Mouse (Mus musculus): ENCODE results near the gene Hist1h1t. TPM values are rescaled to one million over a fixed set of nuclear protein-coding genes. Genes with fewer than 3 reads are reported as not detected.
A peak's percentile ranks its signal among the peaks of the same experiment; 100 is the strongest.

The Hist1h1t gene
- total RNA-seq, 2 experiments from 2014 or later: 0.40 TPM; not detected in 1

DNA sequence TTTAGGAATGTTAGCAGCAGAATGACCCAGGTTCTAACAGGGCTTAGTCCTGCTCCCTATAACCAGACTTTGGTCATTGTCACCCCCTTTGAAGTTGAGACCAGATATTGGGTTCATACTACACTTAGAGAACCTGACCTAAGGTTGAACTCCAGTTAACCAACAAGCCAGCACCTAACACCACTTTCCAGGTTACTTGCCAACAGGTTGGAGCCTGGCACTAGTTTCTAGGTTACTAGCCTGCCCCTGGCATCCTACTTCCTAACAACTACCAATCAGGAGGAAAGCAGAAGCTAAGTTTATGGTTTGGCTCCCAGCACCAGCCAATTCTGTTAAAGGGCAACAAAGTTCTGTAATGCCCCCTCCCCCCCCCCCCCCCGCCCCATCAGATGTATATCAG, 29.6 kb downstream of the Hist1h1t start:
- intact Hi-C loops (cut with DNase I): no loop called here

DNA sequence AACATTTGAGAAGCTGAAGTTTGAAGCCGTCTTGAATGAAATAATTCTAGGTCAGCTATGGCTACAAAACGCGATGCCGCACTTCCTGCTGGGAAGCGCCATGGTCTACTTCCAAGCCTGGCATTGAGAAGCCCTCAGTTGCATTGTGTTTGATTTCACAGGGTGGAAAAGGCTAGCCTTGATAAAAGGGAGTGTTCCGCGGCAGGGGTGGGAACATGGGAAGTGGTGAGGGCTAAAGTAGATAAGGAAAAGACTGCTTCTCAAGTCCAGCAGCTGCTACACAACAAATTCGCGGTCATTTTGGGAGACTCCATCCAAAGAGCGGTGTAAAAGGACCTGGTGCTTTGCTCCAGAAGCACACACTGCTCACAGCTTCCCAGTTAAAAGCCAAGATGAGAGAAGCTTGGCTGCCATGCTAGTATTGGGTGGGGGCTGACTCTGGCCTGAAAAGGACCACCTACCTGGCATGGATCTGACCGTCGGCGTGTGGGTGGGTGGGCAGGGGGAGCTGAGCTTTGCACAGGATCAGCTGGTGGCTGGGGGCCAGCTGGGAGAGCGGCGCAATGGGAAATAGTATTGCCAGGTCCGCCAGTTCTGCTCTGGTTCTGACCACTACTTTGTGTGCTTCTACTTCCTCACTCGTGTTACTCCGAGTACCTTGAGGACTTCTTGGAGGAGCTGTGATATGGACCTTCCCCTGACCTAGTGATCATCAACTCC, 33.0 kb downstream of the Hist1h1t start:
- no peak for DNase-seq (ENCODE audit: low spot score in 2 of 2)
- intact Hi-C loops (cut with DNase I): no loop called here

More for the DNA sequence above, 29.6 kb downstream of the Hist1h1t start:
- no peak for DNase-seq (ENCODE audit: low spot score in 2 of 2)

GRCm38 (mm10) chr13:23729192-23729525, 33.5 kb downstream of the Hist1h1t start:
- DNase-seq (ENCODE audit: low spot score in 2 of 2): no peak
- intact Hi-C loops (cut with DNase I): no loop called here

- intact Hi-C loops (cut with DNase I): no loop called here
- DNase-seq (ENCODE audit: low spot score in 2 of 2): no peak
Observed at GRCm38 (mm10) chr13:23729706-23730105, 34.1 kb downstream of the Hist1h1t start.

GRCm38 (mm10) chr13:23730479-23730878, 34.9 kb downstream of the Hist1h1t start:
- DNase-seq (ENCODE audit: low spot score in 2 of 2): no peak
- intact Hi-C loops (cut with DNase I): no loop called here

- peak; percentile 47 to 49 for DNase-seq (ENCODE audit: low spot score in 2 of 2)
- intact Hi-C loops (cut with DNase I): loop anchor here (1.0 kb wide), 1 partner anchor 31 kb away; no protein-coding TSS in a partner anchor
Observed at GRCm38 (mm10) chr13:23732156-23732804, 36.7 kb downstream of the Hist1h1t start.

DNA sequence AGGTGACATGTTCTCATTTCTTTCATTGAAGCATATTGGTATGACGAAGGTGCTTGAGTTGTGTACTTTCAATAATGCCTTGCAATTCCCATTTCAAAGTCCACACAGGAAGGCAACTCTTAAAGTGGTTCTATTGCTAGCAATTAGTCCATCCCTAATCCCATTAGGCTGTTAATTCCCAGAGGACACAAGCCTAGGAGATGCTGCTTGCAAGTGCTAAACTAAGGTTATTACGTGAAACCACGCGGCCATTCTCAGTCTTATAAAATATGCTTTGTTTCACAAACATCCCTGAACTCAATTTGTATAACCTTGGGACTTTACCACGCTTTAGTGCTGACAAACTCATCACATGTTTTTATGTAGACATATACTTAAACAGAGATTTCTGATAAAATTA, 41.5 kb downstream of the Hist1h1t start:
- intact Hi-C loops (cut with DNase I): loop anchor here (5.0 kb wide), 2 partner anchors 115 to 155 kb away; partner anchors contain the start of genes Hist1h1e, Hist1h2be and Hist1h4d
- no peak for DNase-seq (ENCODE audit: low spot score in 2 of 2)

DNA sequence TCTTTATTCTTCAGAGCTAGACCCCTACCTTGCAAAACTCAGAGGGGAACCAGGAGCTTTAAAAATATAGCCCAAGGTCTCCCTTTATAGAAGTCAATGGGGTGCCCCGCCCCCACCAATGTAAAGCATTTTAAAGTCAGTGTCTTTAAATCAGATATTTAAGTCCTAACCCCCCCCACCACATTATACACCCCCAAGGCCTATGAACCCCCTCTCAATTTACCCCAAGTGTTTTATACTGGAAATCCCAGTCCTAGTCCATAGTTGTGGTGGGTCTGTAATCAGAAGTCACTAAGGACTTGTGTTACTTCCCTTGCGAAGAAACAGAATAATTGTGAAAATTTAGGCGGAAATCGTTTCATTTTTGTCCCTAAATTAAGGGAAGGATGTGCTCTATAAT, 42.4 kb downstream of the Hist1h1t start:
- intact Hi-C loops (cut with DNase I): loop anchor here (5.0 kb wide), 2 partner anchors 116 to 156 kb away; partner anchors contain the start of genes Hist1h1e, Hist1h2be and Hist1h4d
- DNase-seq (ENCODE audit: low spot score in 2 of 2): no peak

GRCm38 (mm10) chr13:23738677-23739068, 43.1 kb downstream of the Hist1h1t start, which contains the start of gene Hist1h1c:
Gene Hist1h1c (plus strand): TSS chr13:23738808.
- DNase-seq (ENCODE audit: low spot score in 2 of 2): peak; percentile 91 to 95
- intact Hi-C loops (cut with DNase I): loop anchor here (5.0 kb wide), 2 partner anchors 116 to 156 kb away; partner anchors contain the start of genes Hist1h1e, Hist1h2be and Hist1h4d

DNA sequence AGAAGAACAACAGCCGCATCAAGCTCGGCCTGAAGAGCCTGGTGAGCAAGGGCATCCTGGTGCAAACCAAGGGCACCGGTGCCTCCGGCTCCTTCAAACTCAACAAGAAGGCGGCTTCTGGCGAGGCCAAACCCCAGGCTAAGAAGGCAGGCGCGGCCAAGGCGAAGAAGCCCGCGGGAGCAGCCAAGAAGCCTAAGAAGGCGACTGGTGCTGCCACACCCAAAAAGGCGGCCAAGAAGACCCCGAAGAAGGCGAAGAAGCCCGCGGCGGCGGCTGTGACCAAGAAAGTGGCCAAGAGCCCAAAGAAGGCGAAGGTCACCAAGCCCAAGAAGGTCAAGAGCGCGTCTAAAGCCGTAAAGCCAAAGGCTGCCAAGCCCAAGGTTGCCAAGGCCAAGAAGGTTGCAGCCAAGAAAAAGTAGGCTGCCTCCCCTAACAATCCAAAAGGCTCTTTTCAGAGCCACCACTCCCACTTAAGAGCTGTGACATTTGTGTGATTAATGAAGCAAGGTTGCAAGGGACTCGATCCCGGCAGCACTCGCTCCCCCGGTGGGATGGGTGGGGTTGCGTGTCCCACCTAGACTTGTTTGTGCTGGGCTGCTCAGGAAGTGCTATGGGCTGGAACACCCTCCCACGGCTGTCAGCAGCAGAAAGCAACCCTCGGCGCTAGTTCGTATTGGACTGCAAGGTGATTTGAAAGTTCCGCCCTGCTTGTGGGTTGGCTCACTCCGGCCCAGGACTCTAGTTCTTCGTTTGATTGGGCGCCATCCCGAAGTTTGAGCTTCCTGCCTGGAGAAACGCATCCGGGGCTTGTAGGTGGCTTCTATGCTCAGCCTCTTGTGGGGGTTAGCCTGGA, 43.7 kb downstream of the Hist1h1t start:
- intact Hi-C loops (cut with DNase I): loop anchor here (5.0 kb wide), 2 partner anchors 117 to 157 kb away; partner anchors contain the start of genes Hist1h1e, Hist1h2be and Hist1h4d
- peak; percentile 93 to 96 for DNase-seq (ENCODE audit: low spot score in 2 of 2)

- intact Hi-C loops (cut with DNase I): loop anchor here (5.0 to 10.0 kb wide), 4 partner anchors 118 to 1695 kb away; partner anchors contain the start of genes Abt1, Hist1h1e, Hist1h2ag and Hist1h2be
- no peak for DNase-seq (ENCODE audit: low spot score in 2 of 2)
Observed at GRCm38 (mm10) chr13:23739922-23740252, 44.3 kb downstream of the Hist1h1t start.

DNA sequence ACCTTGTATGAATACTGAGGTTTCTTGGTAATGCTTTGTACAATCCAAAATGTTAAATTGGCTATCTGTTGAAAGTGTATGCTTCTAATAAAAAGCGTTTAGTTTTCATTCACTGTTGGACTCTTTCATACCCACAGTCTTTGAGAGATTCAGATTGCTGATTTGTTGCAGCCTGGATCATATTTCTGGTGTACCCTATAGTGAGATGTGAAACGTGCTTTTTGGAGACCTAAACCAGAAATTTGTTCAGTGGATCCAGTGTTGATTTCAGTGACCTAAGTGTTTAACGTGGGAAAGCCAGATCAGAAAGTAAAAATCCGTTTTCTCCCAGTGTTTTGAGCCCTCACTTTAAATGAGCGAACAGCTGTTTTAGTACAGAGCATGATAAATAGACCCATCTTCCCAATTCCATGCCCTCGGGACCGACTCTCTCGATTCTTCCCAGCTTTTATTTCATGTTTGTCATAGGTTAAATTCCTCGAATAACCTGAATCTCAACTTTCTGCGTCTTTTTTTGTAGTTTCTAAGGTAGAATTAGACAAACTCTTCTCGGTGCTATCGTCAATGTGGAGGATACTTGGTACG, 44.7 kb downstream of the Hist1h1t start:
- intact Hi-C loops (cut with DNase I): loop anchor here (10.0 kb wide), 2 partner anchors 316 to 1696 kb away; partner anchors contain the start of genes Abt1, Hist1h2ag, Hist1h2bj and Hist1h4i
- no peak for DNase-seq (ENCODE audit: low spot score in 2 of 2)

DNA sequence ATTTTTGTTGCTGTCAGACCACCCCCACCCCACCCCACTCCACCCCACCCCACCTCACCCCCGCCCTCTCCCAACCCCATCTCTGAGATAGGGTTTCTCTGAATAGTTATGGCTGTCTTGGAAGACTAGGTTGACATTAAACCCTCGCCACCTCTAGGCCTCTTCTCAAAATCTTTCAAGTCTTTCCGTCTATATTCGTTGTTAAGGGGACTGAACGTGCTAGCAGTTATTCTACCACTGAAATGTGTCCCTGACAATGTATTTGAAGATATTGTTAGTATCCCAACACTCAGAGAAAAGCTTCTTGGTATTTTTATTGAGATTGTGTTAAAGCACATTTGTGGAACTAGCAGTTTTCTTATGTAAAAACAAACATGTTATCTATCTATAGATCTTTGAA, 45.3 kb downstream of the Hist1h1t start:
- intact Hi-C loops (cut with DNase I): loop anchor here (10.0 kb wide), 2 partner anchors 316 to 1696 kb away; partner anchors contain the start of genes Abt1, Hist1h2ag, Hist1h2bj and Hist1h4i
- DNase-seq (ENCODE audit: low spot score in 2 of 2): no peak

DNA sequence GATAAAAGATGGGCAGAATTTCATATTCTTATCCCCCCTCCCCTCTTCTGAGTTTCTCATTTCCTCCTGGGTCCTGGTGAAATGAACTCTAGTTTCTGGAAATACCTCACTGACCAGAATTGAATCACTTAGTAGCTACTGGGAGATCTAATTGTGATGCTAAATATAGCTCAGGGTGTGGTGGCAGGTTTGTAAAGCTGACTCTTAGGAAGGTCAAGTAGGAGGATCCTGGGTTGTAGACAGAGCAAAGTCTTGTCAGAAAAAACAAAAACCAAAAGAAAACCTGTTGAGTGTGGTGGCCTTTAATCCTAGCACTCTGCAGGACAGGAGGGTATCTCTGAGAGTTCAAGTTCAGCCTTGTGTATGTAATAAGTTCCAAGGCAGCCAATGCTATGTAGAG, 46.4 kb downstream of the Hist1h1t start:
- intact Hi-C loops (cut with DNase I): loop anchor here (10.0 kb wide), 2 partner anchors 317 to 1697 kb away; partner anchors contain the start of genes Abt1, Hist1h2ag, Hist1h2bj and Hist1h4i
- DNase-seq (ENCODE audit: low spot score in 2 of 2): no peak

DNA sequence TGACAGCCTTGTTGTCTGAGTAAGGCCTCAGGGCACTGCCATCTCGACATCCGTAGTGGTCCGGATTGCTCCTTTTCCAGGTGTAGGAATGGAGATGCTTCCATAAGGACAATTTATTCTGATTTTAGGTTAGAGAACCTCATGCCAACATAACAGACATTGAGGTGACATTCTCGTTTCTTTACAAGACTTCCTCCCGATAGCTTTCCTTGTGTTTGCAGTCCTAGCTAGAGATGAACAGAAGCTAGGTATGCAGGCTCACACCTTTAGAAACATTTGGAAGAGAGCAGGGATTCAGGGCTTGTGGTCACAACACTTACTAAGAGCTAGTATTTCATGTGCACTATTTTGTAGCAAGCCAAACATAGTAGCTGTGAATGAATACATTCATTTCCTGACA, 47.6 kb downstream of the Hist1h1t start:
- DNase-seq (ENCODE audit: low spot score in 2 of 2): no peak
- intact Hi-C loops (cut with DNase I): loop anchor here (10.0 kb wide), 2 partner anchors 318 to 1698 kb away; partner anchors contain the start of genes Abt1, Hist1h2ag, Hist1h2bj and Hist1h4i

- no peak for DNase-seq (ENCODE audit: low spot score in 2 of 2)
- intact Hi-C loops (cut with DNase I): loop anchor here (10.0 kb wide), 2 partner anchors 319 to 1699 kb away; partner anchors contain the start of genes Abt1, Hist1h2ag, Hist1h2bj and Hist1h4i
Observed at GRCm38 (mm10) chr13:23743963-23744362, 48.3 kb downstream of the Hist1h1t start.

- no peak for DNase-seq (ENCODE audit: low spot score in 2 of 2)
- intact Hi-C loops (cut with DNase I): loop anchor here (10.0 kb wide), 2 partner anchors 320 to 1700 kb away; partner anchors contain the start of genes Abt1, Hist1h2ag, Hist1h2bj and Hist1h4i
Observed at GRCm38 (mm10) chr13:23744421-23745380, 49.1 kb downstream of the Hist1h1t start.

Measured in left cerebral cortex, postnatal 14 days (tissue).